Mouse (Mus musculus): Measurements from ENCODE around the gene Adgrf4.

DNA sequence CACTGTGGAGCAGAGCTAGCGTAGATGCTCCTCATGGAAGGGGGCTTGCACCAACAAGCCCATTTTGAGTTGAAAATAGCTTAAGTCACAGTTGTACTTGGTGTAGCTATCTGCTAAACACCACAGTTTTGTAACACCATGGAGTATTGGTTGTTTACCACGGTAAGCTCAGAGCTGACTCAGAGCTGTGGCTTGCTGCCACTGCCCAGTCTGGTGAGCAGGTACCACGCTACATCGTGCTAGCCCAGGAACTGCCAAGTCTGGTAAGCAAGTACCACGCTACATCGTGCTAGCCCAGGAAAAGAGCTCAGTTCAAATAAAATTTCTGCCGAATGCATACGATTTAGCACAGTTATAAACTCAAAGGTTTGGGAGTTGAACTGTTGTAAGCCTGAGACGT lies 10.1 kb upstream of the Adgrf4 start:
- TF ChIP-seq POLR2A (IDR thresholded peaks at IDR 0.05; ENCODE audit: extremely low read depth, insufficient read depth, low read length) = no peak
- no peak for TF ChIP-seq CTCF (IDR thresholded peaks at IDR 0.05; ENCODE audit: extremely low read depth, insufficient read depth, low read length)
